Mouse (Mus musculus): ENCODE measurements at regions not wholly inside any gene's neighbourhood (a gene's known extent, or its start where the extent isn't known, plus 50 kb on each side); places are given as distances from the start of the nearest gene placed in this dataset.

DNA sequence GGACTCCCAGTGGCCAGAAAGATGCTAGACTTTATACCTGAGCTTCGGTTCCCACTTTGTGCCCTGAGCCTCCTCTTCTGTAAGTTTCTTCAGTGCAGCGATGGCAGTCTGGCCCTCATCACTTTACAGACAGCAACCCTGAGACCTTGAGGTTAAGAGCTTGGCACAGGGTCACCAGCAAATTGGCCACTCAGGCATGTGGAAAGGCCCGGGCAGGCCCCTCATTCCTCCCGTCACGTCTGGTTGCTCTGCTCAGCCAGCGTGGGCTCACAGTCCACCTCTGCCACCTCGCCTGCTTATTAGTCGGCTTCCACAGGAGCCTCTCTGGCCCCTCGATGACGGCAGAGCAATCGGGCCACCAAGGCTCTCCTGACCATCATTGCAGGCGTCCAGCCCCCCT, 191.5 kb upstream of the Mvb12b start:
- Histone ChIP-seq H3K36me3 (replicated peaks; ENCODE audit: insufficient read depth, low read length) (no peaks in the 10 kb centered on the region), H3K4me2 (ENCODE audit: low read depth, low read length) (no peak overlapping the region), H3K4me3 (ENCODE audit: low read depth, low read length) (no peak overlapping the region), H3K9me3 (ENCODE audit: low read length) (no peaks in the 10 kb centered on the region), H3K27ac (ENCODE audit: low read depth) (no peak overlapping the region), H3K27me3 (ENCODE audit: insufficient read depth, low read length) (no peaks in the 10 kb centered on the region), H3K9ac (replicated peaks) (no peak overlapping the region), H3K4me1 (ENCODE audit: insufficient read depth) (no peaks in the 10 kb centered on the region)
- ATAC-seq (no peak), DNase-seq (no peak)
- WGBS (ENCODE audit: insufficient replicate concordance): 75% methylated on average over 12 of the region's 12 CpGs
- no peak for TF ChIP-seq CTCF (IDR thresholded peaks at IDR 0.05; ENCODE audit: low read depth)
- TF ChIP-seq EP300 (IDR thresholded peaks at IDR 0.05; ENCODE audit: low read depth): no peak

DNA sequence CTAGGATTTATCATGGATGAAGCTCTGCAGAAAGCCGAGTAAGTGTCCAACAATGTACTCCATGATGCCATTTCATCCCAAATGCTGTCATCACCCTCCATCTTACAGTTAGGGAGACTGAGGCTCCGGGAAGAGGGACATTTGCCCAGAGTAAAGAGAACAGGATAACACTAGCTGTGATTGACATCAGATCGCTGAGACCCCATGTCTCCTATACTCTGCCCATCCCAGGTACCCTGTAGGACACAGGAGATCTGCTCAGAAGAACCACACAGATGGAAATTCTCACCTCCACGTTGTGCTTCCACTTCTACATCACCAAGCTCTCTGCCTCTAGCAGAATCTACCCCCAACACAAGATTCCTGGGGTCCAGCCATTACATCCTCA, 191.1 kb upstream of the Mvb12b start:
- no peak overlapping the region for H3K4me3 ChIP-seq (ENCODE audit: low read depth, low read length)
- 65% methylated on average over 4 of the region's 4 CpGs for WGBS (ENCODE audit: insufficient replicate concordance)
- H3K27me3 ChIP-seq (ENCODE audit: insufficient read depth, low read length): no peaks in the 10 kb centered on the region
- no peaks in the 10 kb centered on the region for H3K9me3 ChIP-seq (ENCODE audit: low read length)
- no peaks in the 10 kb centered on the region for H3K36me3 ChIP-seq (replicated peaks; ENCODE audit: insufficient read depth, low read length)
- TF ChIP-seq CTCF (IDR thresholded peaks at IDR 0.05; ENCODE audit: low read depth): no peak
- no peak for TF ChIP-seq EP300 (IDR thresholded peaks at IDR 0.05; ENCODE audit: low read depth)
- no peak for ATAC-seq
- no peak for DNase-seq
- H3K9ac ChIP-seq (replicated peaks): no peak overlapping the region
- H3K4me1 ChIP-seq (ENCODE audit: insufficient read depth): no peaks in the 10 kb centered on the region
- no peak overlapping the region for H3K27ac ChIP-seq (ENCODE audit: low read depth)
- H3K4me2 ChIP-seq (ENCODE audit: low read depth, low read length): no peak overlapping the region

DNA sequence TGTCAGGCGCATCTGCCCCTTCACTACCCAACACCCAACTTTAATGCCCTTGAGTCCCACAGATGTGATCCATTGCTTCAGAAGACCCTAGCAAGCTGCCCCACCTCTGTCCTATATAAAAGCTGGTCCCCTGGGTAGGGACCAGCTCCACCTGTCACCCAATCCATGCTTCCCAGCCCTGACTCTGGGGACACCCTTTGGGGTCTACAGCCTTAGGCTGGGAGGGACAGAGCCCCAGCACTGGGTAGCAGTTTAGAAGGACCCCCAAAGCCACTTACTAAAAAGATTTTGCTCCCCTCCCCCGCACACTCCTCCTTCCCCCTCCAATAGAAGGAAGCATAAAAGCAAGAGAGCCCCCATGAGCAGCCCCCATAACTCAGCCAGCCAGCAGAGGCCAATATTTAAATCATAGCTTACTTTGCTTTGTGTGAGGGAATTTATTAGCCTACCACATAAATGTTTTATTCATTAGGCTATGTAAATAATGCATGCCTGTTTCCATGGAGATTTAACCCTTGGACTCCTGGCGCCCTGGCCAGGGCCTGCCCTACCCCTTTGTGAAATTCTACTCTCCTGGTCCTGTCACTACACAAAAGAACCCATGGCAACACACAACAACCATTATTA, 190.6 kb upstream of the Mvb12b start:
- no peaks in the 10 kb centered on the region for H3K36me3 ChIP-seq (replicated peaks; ENCODE audit: insufficient read depth, low read length)
- no peaks in the 10 kb centered on the region for H3K4me1 ChIP-seq (ENCODE audit: insufficient read depth)
- H3K4me2 ChIP-seq (ENCODE audit: low read depth, low read length): no peak overlapping the region
- H3K27ac ChIP-seq (ENCODE audit: low read depth): no peak overlapping the region
- WGBS (ENCODE audit: insufficient replicate concordance): 78% methylated on average over 3 of the region's 3 CpGs
- no peak overlapping the region for H3K9ac ChIP-seq (replicated peaks)
- TF ChIP-seq CTCF (IDR thresholded peaks at IDR 0.05; ENCODE audit: low read depth) (no peak), EP300 (IDR thresholded peaks at IDR 0.05; ENCODE audit: low read depth) (no peak)
- no peaks in the 10 kb centered on the region for H3K27me3 ChIP-seq (ENCODE audit: insufficient read depth, low read length)
- ATAC-seq: no peak
- no peak overlapping the region for H3K4me3 ChIP-seq (ENCODE audit: low read depth, low read length)
- no peaks in the 10 kb centered on the region for H3K9me3 ChIP-seq (ENCODE audit: low read length)
- no peak for DNase-seq

DNA sequence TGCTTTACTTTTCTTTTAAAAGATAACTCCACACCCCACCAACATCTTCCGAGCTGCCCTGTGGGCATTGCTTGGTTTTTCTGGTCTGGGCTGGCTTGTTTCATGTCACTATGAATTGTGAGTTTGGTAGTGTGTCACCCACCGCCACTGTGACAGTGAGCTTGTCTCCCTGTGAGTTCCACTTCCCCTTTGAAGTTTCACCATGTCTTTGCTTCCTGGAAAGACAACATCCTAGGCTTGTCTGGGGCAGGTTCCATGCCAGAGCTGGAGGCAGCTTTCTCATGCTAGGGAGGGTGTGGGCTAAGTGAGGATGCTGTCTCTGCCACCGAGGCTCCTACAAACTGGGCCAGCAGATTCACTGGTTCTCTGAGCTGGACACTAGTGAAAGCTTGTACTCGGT, 188.6 kb upstream of the Mvb12b start:
- ATAC-seq (no peak), DNase-seq (no peak)
- Histone ChIP-seq H3K27me3 (ENCODE audit: insufficient read depth, low read length) (no peaks in the 10 kb centered on the region), H3K4me2 (ENCODE audit: low read depth, low read length) (no peak overlapping the region), H3K27ac (ENCODE audit: low read depth) (no peak overlapping the region), H3K4me1 (ENCODE audit: insufficient read depth) (no peaks in the 10 kb centered on the region), H3K36me3 (replicated peaks; ENCODE audit: insufficient read depth, low read length) (no peaks in the 10 kb centered on the region), H3K9ac (replicated peaks) (no peak overlapping the region), H3K9me3 (ENCODE audit: low read length) (no peaks in the 10 kb centered on the region), H3K4me3 (ENCODE audit: low read depth, low read length) (no peak overlapping the region)
- 42% methylated on average over 4 of the region's 4 CpGs for WGBS (ENCODE audit: insufficient replicate concordance)
- no peak for TF ChIP-seq CTCF (IDR thresholded peaks at IDR 0.05; ENCODE audit: low read depth)
- no peak for TF ChIP-seq EP300 (IDR thresholded peaks at IDR 0.05; ENCODE audit: low read depth)

DNA sequence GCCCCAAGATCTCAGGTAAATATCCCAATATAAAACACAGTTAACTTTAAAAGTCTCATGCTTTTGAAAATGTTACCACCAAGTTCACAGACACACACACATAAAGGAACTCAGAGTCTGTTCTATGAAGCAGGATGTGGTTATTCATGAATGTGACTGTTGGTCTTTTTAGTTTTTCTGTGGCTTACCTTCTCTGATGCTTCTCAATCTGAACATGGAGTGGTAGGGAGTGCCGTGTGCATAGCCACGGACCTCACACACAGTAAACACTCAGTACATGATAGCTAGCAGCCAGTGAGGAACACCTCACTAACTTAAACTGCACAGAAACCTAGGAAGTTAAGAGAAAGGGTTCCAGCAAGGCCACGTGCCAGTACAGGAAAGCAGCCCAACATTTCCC, 186.3 kb upstream of the Mvb12b start:
- H3K36me3 ChIP-seq (replicated peaks; ENCODE audit: insufficient read depth, low read length): no peaks in the 10 kb centered on the region
- no peak for TF ChIP-seq EP300 (IDR thresholded peaks at IDR 0.05; ENCODE audit: low read depth)
- TF ChIP-seq CTCF (IDR thresholded peaks at IDR 0.05; ENCODE audit: low read depth): no peak
- H3K27me3 ChIP-seq (ENCODE audit: insufficient read depth, low read length): no peaks in the 10 kb centered on the region
- H3K9ac ChIP-seq (replicated peaks): no peak overlapping the region
- H3K4me3 ChIP-seq (ENCODE audit: low read depth, low read length): no peak overlapping the region
- 42% methylated on average over 3 of the region's 3 CpGs for WGBS (ENCODE audit: insufficient replicate concordance)
- H3K27ac ChIP-seq (ENCODE audit: low read depth): no peak overlapping the region
- no peak overlapping the region for H3K4me2 ChIP-seq (ENCODE audit: low read depth, low read length)
- H3K4me1 ChIP-seq (ENCODE audit: insufficient read depth): no peaks in the 10 kb centered on the region
- ATAC-seq (no peak), DNase-seq (no peak)
- no peaks in the 10 kb centered on the region for H3K9me3 ChIP-seq (ENCODE audit: low read length)

DNA sequence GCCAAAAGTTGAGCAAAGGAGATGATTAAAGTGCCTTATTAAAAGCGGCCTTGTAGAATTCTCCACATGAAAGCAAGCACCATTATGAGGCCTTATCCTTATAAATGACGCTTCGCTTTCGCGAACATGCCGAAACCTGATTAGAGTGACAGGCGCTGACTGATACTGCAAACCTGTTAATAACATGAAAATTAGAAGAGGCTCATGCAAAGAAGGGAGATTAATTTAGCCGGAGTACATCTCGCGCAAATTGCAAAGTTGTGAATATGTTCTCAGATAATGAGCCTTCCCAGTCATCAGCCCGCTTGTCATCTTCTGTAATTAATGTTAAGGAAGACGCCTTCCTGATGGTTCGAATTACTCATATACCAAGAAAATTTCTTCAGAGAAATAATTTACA, 177.8 kb upstream of the Mvb12b start:
- 89% methylated on average over 13 of the region's 13 CpGs for WGBS (ENCODE audit: insufficient replicate concordance)
- H3K4me1 ChIP-seq (ENCODE audit: insufficient read depth): no peaks in the 10 kb centered on the region
- no peaks in the 10 kb centered on the region for H3K36me3 ChIP-seq (replicated peaks; ENCODE audit: insufficient read depth, low read length)
- ATAC-seq (no peak), DNase-seq (no peak)
- no peaks in the 10 kb centered on the region for H3K9me3 ChIP-seq (ENCODE audit: low read length)
- H3K9ac ChIP-seq (replicated peaks): no peak overlapping the region
- no peak overlapping the region for H3K4me3 ChIP-seq (ENCODE audit: low read depth, low read length)
- no peaks in the 10 kb centered on the region for H3K27me3 ChIP-seq (ENCODE audit: insufficient read depth, low read length)
- no peak overlapping the region for H3K4me2 ChIP-seq (ENCODE audit: low read depth, low read length)
- no peak for TF ChIP-seq EP300 (IDR thresholded peaks at IDR 0.05; ENCODE audit: low read depth)
- no peak for TF ChIP-seq CTCF (IDR thresholded peaks at IDR 0.05; ENCODE audit: low read depth)
- H3K27ac ChIP-seq (ENCODE audit: low read depth): no peak overlapping the region

DNA sequence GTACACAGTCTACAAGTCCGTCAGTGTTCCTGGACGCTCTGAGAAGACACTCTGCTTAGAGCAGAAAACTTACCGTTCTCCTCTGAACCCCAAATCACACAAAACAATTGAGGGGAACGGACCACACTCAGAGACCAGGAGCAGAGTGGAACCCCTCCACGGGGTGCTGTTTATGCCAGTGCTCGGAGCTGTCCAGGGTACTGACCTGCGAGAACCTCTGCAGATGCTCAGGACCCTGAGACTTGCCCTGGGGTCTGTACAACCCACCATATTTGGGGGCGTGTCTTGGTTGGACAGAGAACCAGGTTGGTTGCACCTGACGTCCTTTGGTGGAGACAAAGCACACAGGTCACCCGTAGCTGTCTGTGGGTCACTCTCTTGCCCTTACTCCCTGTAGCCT, 177.3 kb upstream of the Mvb12b start:
- Histone ChIP-seq H3K4me3 (ENCODE audit: low read depth, low read length) (no peak overlapping the region), H3K9ac (replicated peaks) (no peak overlapping the region), H3K4me2 (ENCODE audit: low read depth, low read length) (no peak overlapping the region), H3K9me3 (ENCODE audit: low read length) (no peaks in the 10 kb centered on the region), H3K27ac (ENCODE audit: low read depth) (no peak overlapping the region), H3K27me3 (ENCODE audit: insufficient read depth, low read length) (no peaks in the 10 kb centered on the region), H3K4me1 (ENCODE audit: insufficient read depth) (no peaks in the 10 kb centered on the region), H3K36me3 (replicated peaks; ENCODE audit: insufficient read depth, low read length) (no peaks in the 10 kb centered on the region)
- TF ChIP-seq CTCF (IDR thresholded peaks at IDR 0.05; ENCODE audit: low read depth) (no peak), EP300 (IDR thresholded peaks at IDR 0.05; ENCODE audit: low read depth) (no peak)
- DNase-seq: peak; percentile 40
- 47% methylated on average over 10 of the region's 10 CpGs for WGBS (ENCODE audit: insufficient replicate concordance)
- ATAC-seq: no peak
